Mouse (Mus musculus) R1 (cell line): ENCODE results near the gene Inpp5e.

ENCODE experiments used
- DNase-seq: peaks from one replicate; pipeline ENCODE4 v3.0.0-alpha.2; 2018; ENCODE audit warnings: low read depth, low spot score

Inpp5e gene

DNA sequence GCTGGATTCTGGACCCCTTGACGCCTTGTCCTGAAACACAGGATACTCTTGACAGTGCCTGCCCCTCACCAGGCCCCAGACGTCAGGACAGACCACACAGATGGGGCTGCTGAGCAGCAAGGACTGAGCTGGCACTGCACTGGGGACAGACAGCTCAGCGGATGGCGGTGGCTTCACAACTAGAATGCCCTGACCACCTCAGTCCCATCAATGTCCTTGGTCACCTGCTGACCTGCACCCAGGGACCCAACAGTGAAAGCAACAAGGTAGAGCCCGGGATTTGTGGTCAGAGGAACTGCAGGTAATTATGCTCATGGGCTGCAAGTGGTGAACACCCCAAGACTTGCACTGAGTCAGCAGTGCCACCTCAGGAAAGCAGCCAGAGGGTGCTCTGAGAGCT is 46.0 kb downstream of the Inpp5e start:
- DNase-seq: no peak

DNA sequence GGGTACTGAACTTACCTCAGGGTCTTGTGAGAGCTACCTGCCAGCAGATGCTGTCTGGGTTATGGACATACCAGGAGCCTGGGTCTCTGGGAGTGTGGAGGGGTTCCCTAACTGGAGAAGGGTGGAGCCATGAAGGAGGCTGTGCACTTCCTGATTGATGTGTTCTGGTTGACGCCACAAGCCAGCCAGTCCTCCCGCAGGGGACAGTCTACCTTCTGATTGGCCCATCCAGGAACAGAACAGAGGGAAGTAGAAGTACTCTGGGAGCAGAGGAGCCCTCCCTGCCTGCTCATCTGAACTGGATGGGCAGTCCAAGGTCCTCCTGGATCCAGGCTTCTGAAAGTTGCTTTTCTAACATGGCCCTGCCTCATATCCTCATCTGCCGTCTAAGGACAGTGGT is 48.2 kb downstream of the Inpp5e start, which contains the start of gene Card9:
TSS of gene Card9 (minus strand) at position 147 of the 400 bp plus-strand sequence.
- peak; percentile 16 for DNase-seq

DNA sequence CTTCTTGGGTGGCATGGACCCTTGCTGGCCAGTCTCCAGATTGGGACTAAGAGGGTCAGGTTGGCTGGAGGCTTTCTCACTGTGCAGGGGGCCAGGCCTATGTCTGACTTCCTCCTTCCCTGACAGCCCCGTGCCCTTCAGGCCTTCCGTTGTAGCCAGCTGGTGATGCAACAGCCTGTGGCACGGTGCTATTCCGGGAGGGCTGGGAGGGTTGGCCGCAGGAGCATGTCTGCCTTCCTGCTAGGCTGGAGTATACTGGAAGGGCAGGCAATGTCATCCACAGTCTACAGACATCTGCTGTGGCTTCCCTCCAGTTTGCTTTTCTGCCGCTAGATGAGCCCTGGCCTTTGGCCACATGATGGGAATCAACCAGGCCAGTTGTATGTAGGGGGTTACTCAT is 49.0 kb downstream of the Inpp5e start:
- no peak for DNase-seq

DNA sequence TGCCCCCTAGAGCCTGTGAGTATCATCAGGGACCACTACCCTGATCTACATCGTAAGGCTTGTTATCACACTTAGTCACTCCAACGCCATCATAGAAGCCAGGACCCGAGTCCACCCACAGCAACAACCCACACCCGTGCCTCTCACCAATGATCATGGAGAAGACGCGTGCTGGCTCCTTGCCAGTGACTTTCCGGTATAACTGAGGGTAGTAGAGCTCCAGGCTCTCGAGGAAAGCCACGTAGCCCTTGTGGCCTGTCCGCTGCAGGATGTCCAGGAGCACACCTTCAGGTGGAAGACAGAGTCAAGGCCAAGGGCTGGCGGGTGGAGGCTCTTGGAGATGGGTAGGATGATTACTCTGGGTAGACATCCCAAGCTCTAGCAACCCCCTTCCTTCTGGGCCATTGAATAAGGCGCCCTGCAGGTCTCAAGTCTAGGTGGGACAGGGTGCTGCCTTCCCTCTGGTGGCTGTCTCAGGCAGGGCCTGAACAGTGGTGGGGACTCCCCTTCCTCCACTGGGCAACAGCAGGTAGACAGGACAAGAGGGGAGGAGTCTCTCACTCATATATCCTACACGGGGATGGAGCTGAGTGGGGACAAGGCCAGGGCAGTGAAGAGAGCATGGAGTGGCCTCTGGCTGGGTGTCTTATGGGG is 50.2 kb downstream of the Inpp5e start:
- no peak for DNase-seq

DNA sequence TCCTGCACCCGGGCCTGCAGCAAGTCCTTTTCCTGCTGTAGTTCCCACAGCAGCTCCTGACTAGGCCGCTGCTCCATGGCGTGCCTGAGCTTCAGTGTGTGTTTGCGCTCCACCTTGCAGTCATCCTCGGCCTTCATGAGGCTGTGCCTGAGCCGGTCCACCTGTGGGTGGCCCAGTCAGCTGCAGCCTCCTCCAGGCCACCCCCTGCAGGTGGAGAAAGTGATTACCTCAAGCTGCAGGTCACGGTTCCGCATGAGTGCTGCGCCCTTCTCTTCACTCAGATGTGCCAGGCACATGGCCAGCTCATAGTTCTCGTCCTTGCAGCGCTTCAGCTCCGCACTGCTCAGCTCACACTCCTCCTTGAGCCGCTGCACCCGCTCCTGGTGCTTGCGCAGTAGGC is 51.5 kb downstream of the Inpp5e start:
- DNase-seq: peak; percentile 52

DNA sequence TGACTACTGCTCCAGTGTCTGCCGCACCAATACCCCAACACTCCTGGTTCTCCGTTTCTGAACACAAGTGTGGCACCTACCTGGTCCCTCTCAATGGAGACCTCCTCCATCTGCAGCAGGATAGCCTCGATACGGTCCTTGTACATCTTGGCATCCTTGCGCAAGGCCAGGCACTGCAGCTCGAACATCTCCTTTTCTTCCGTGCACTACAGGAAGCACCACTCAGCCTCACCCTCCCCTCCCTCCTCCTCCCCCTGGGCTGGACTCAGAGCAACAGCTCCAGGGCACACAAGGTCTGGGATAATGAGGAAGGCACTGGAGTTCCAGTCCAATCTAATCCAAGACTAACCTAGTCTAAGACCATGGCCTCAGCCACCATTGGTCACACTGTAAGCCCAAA is 52.3 kb downstream of the Inpp5e start:
- peak; percentile 13 for DNase-seq

DNA sequence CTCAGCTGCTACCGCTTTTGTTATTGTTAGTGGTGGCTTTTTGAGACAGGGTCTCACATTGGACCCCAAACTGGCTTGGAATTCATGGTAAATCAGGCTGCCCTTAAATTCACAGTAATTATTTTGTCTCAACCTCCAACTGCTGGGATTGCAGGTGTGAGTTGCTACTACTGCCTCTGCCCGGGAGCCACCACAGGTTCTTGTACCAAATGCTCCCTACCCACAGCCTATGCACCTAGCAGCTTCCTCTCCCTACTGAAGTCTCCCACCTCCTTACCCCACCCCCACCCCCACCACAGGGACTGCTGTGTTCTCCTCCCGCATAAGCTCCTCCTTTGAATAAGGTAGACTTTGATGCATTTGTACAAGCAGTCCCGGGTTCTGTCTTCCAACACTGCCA is 52.8 kb downstream of the Inpp5e start:
- no peak for DNase-seq

DNA sequence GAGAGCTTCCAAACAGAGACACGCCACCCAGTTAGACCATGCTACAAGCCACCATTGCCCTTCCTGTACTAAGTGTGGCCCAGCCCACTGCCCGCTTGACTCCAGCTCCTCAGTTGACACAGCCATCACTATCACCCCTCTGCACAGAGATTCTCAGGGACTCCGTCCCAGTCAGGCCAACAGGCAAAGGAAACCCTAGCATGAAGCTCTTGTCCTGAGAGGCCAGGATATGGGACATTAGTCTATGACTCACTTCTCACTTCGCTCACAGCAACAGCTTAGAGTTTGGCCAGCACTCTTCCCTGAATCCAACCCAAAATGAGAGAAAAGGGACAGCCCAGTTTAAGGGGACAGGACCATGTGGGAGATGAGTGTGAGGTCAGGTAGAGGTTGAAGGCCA is 54.6 kb downstream of the Inpp5e start:
- no peak for DNase-seq

DNA sequence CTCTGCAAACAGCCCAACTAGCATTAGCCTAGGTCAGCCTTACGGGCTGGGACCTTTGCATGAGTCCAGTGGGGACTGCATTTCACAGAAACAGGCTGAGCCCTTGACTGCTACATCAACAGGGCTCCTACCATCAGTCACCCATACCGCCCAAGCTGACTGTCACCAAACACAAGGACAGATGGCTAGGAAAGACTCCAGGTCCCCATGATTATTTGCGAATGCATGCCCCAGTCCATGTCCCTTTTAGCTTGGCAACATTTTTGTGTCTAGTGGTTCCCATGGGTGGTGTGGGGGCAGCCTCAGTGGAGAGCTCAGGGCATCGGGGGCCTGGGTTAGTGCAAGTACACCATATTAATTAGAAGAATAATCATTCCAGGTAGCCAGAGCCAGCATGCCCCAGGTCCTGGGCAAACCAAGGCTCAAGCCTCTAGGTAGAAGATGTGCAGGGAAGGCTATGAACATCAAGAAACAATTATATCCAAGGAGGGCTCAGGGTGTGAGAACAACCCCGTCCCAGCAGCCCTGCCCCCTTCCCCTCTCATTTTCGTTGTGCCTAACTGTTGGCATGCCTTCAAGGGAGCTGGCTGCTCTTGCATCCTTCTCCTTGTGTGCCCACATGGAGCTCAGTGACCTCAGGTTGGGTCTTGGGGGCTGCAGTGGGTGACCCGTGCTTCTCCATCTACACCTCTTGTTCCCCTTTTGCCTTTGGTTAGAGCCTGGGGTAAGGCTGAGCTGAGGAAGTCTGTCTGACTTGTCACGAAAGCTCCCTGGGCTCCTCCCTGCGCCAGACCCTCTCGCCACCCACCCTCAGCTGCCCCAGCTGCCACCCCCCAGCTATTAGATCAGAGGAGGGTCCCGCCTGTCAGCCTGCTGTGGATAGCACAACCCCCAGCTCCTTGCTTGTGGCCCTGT is 55.7 kb downstream of the Inpp5e start:
- DNase-seq: no peak

DNA sequence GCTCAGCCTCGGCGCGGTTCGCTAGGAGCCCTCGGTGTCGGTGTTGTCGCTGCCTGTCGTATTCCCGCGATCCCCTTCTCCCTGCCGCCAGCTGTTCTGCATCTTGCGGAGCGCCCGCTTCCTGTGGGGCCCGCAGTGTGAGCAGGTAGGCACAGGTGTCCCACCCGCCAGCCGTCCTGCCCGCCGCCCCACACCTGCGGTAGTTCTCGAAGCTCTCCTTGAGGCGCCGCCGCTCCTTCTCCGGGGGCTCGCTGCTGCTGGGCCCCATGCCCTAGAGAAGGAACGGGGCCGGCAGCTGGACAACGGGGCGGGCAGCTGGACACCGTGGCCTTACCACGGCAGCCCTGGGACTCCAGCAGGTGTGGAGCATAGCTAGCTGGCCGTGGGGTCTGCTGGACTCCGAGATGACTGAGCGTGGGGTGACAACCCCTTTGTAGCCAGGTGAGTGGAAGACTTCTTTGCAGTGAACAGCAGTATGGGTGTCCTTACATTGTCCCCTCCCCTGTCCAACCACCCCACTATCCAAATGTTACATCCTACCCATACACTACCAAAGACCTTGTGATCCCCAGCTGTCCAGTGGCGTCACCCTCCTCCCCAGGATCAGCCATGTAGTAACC is 56.6 kb downstream of the Inpp5e start:
- no peak for DNase-seq

DNA sequence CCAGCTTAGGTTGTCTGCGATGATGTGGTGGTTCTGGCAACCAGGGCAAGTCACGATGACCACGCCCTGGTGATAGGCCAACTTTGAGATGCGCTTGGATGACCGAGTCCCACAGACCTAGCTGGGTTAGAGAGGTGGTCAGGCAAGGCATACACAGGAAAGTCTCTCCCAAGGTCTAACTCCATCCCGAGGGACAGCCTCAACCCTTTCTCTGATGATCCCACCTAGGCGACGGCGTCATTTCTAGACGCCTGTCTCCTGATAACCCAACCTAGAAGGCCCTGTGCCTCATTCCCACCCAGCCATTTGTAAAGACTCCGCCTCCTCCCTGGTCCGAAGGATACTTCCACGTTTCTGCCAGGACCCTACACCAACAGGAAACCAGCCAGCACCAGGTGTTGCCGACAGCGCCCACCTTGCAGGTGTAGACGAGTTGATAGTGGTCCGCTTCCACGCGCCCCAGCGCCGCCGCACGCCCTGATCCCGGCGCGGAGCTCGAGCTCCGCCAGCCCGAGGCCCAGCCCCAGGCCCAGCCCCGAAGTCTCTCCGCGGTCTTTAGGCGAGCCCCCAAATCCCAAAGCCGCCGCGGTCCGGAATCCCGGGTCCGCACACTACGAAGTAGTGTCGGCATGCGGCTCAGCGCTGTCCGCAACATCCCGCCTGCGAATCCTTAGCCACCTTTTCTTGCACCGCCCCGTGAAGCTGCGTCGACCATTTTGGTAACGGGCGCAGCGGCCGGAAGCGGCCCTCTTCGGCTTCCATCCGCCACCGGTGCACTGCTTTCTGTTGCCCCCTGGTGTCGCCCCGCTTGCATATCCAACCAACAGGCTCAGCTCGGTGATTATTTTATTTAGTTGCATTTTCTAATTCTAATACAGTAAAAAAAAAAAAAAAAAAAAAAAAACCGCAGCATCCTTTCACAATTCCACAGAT is 57.4 kb downstream of the Inpp5e start, which contains the start of gene Dnlz:
TSS of gene Dnlz (minus strand) at position 753 of the 933 bp plus-strand sequence.
- DNase-seq: peak; percentile 94

DNA sequence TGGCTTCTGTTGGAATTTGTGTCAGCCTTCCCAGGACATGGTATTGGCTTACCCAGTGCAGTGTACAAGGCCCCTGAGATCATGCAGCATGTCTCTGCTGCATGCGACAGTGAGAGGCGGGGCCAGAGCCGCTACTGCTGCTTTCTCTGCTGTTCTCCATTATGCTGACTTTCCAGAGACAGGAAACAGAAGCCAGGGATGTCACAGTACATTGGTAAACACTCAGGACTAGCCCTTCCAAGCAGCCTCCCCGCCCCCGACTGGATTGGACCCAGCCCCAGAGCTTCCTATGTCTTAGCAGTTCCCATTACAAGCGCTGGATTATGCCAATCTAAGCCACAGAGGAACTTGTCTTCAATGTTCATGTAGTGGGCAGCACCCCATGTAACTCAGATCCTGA is 60.8 kb downstream of the Inpp5e start:
- DNase-seq: no peak
